Mouse (Mus musculus): Measurements from ENCODE around the gene Zfp94. TPM values are rescaled to one million over a fixed set of nuclear protein-coding genes. Genes with fewer than 3 reads are reported as not detected.

The Zfp94 gene
- polyA plus RNA-seq, 1 experiment, result 4.4 TPM

- H3K4me3 ChIP-seq (ENCODE audit: insufficient read depth, low read length), result no peak overlapping the region
- H3K4me1 ChIP-seq (ENCODE audit: control insufficient read depth, insufficient read depth, low read length), result no peaks in the 10 kb centered on the region
- H3K27ac ChIP-seq (ENCODE audit: insufficient read depth, low read length), result no peak overlapping the region
- no peak for TF ChIP-seq POLR2A (IDR thresholded peaks at IDR 0.05; ENCODE audit: low read depth, low read length)
- TF ChIP-seq CTCF (IDR thresholded peaks at IDR 0.05; ENCODE audit: borderline replicate concordance, insufficient read depth, low read length), result no peak
Observed at GRCm38 (mm10) chr7:24259306-24259999, 57.0 kb downstream of the Zfp94 start.

DNA sequence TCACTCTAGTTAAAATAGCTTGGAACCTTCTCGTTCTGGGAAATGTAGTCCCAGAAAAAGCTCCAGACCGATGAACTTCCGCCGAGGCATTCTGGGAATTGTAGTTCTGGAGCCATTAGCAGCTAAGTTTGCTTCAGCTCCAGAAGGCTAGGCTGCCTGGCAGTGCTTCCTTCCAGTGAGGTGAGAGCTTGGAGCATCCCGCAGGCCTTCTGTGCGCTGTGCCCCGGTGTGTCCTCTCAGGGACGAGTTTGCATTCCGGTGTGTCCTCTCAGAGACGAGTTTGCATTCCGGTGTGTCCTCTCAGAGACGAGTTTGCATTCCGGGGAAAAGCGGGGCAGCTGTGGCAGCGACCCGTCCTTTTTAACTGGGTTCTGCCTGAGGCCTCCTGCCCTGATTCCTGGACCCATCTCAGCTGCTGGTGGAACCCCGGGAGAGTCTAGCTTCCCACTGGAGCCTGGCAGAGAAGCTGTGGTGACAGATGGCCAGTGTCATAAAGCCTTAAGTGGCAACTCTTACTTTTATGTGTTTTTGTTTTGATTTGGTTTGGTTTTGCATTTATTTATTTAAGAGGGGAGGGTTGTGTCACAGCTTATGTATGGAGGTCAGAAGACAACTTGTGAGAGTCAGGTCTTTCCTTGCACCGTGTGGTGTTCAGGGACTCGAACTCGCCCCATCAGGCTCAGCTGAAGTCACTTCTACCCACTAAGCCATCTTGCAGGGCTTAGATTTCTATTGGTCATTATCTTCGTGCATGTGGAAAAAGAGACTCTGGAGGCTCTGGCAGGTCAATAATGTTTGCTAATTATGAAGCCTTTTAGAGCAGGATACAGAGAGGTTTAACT is 61.6 kb downstream of the Zfp94 start, which contains the start of gene Zfp108:
TSS of gene Zfp108 (plus strand) at position 162 of the 842 bp plus-strand sequence.
- Histone ChIP-seq H3K4me1 (ENCODE audit: control insufficient read depth, insufficient read depth, low read length) (no peaks in the 10 kb centered on the region), H3K27ac (ENCODE audit: insufficient read depth, low read length) (no peak within 1 kb of the TSS), H3K4me3 (ENCODE audit: insufficient read depth, low read length) (peak within 1 kb of the TSS; percentile 58)
- TF ChIP-seq POLR2A (IDR thresholded peaks at IDR 0.05; ENCODE audit: low read depth, low read length), result peak; percentile 89
- TF ChIP-seq CTCF (IDR thresholded peaks at IDR 0.05; ENCODE audit: borderline replicate concordance, insufficient read depth, low read length), result no peak

DNA sequence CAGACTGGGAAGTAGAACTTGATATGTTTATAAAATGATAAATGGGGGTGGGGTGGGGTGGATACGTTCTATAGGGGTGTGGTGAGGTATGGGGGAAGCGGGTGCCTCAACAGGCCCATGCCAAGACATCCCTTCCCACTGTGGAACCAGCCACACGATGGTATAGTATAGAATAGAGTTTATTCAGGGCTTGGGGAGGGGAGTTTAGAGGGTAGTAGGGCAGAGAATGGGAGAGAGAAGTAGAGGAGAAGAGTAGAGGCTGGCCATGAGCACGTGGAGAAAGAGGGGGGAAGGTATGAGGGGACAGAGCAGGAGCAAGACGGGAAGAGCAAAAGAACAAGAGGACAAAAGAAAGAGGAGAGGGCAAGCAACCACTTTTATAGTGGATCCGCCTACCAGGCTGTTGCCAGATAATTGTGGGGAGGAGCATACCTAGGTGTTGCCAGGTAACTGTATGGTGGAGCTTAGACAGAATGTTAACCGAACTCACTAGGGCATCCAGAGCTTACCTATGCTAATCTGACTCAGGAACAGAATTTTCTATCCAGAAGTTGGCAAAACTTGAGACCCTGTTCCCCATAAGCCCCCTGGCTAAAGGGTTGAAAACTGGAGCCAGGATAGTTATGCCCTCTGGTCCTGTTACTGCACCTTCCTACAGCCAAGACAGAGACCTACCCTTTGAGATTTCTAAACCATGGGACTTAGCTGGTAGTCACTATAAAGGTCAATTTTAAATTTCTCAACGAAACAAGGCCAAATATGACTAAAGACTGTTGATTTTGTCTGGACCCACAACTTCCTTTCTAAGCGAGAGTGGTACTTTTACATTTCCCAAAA is 62.5 kb downstream of the Zfp94 start:
- H3K27ac ChIP-seq (ENCODE audit: insufficient read depth, low read length), result no peak overlapping the region
- H3K4me3 ChIP-seq (ENCODE audit: insufficient read depth, low read length), result no peak overlapping the region
- H3K4me1 ChIP-seq (ENCODE audit: control insufficient read depth, insufficient read depth, low read length), result no peaks in the 10 kb centered on the region
- no peak for TF ChIP-seq CTCF (IDR thresholded peaks at IDR 0.05; ENCODE audit: borderline replicate concordance, insufficient read depth, low read length)
- TF ChIP-seq POLR2A (IDR thresholded peaks at IDR 0.05; ENCODE audit: low read depth, low read length), result no peak

Other genes with a start within 250 kb of the Zfp94 start
- gene Zfp180, start 234.7 kb downstream of the Zfp94 start, polyA plus RNA-seq (2011; ENCODE audit: insufficient read length, low read depth, missing spikeins), result 14.5 and 16.5 TPM in 2 replicates
- 2.8 and 3.3 TPM in 2 replicates for gene Zfp112, start 204.4 kb downstream of the Zfp94 start, polyA plus RNA-seq (2011; ENCODE audit: insufficient read length, low read depth, missing spikeins)
- 5.8 and 6.0 TPM in 2 replicates for gene Zfp235, start 182.5 kb downstream of the Zfp94 start, polyA plus RNA-seq (2011; ENCODE audit: insufficient read length, low read depth, missing spikeins)
- 1.0 and 2.5 TPM in 2 replicates for gene Zfp114, start 141.6 kb downstream of the Zfp94 start, polyA plus RNA-seq (2011; ENCODE audit: insufficient read length, low read depth, missing spikeins)
- 12.4 and 14.0 TPM in 2 replicates for gene Zfp111, start 105.2 kb downstream of the Zfp94 start, polyA plus RNA-seq (2011; ENCODE audit: insufficient read length, low read depth, missing spikeins)
- gene Zfp109, start 79.1 kb downstream of the Zfp94 start, polyA plus RNA-seq (2011; ENCODE audit: insufficient read length, low read depth, missing spikeins), result 3.6 and 3.7 TPM in 2 replicates
- 2.8 and 3.0 TPM in 2 replicates for gene Zfp108, start 61.9 kb downstream of the Zfp94 start, polyA plus RNA-seq (2011; ENCODE audit: insufficient read length, low read depth, missing spikeins)
- 6.5 and 13.4 TPM in 2 replicates for gene Zfp93, start 46.2 kb downstream of the Zfp94 start, polyA plus RNA-seq (2011; ENCODE audit: insufficient read length, low read depth, missing spikeins)
- 11.7 and 14.8 TPM in 2 replicates for gene Zfp61, start 15.4 kb downstream of the Zfp94 start, polyA plus RNA-seq (2011; ENCODE audit: insufficient read length, low read depth, missing spikeins)
- not detected in 2 replicates for gene Tescl, start 17.3 kb upstream of the Zfp94 start, polyA plus RNA-seq (2011; ENCODE audit: insufficient read length, low read depth, missing spikeins)
- not detected in 2 replicates for gene Lypd5, start 32.5 kb upstream of the Zfp94 start, polyA plus RNA-seq (2011; ENCODE audit: insufficient read length, low read depth, missing spikeins)
- 1.9 and 3.4 TPM in 2 replicates for gene Kcnn4, start 53.6 kb upstream of the Zfp94 start, polyA plus RNA-seq (2011; ENCODE audit: insufficient read length, low read depth, missing spikeins)
- gene Smg9, start 83.0 kb upstream of the Zfp94 start, polyA plus RNA-seq (2011; ENCODE audit: insufficient read length, low read depth, missing spikeins), result 14.8 and 18.1 TPM in 2 replicates
- gene Irgc1, start 135.6 kb upstream of the Zfp94 start, polyA plus RNA-seq (2011; ENCODE audit: insufficient read length, low read depth, missing spikeins), result not detected in 2 replicates
- gene Plaur, start 145.8 kb upstream of the Zfp94 start, polyA plus RNA-seq (2011; ENCODE audit: insufficient read length, low read depth, missing spikeins), result 35.2 and 70.2 TPM in 2 replicates
- gene Cadm4, start 165.4 kb upstream of the Zfp94 start, polyA plus RNA-seq (2011; ENCODE audit: insufficient read length, low read depth, missing spikeins), result 1.2 and 3.3 TPM in 2 replicates
- 5.6 and 8.9 TPM in 2 replicates for gene Zfp428, start 190.3 kb upstream of the Zfp94 start, polyA plus RNA-seq (2011; ENCODE audit: insufficient read length, low read depth, missing spikeins)
- not detected in 2 replicates for gene AC161166.1, start 195.8 kb upstream of the Zfp94 start, polyA plus RNA-seq (2011; ENCODE audit: insufficient read length, low read depth, missing spikeins)
- gene Irgq, start 214.0 kb upstream of the Zfp94 start, polyA plus RNA-seq (2011; ENCODE audit: insufficient read length, low read depth, missing spikeins), result 17.6 and 21.7 TPM in 2 replicates
- not detected in 2 replicates for gene Pinlyp, start 229.5 kb upstream of the Zfp94 start, polyA plus RNA-seq (2011; ENCODE audit: insufficient read length, low read depth, missing spikeins)
- 33.3 and 41.3 TPM in 2 replicates for gene Xrcc1, start 229.6 kb upstream of the Zfp94 start, polyA plus RNA-seq (2011; ENCODE audit: insufficient read length, low read depth, missing spikeins)

Measured in embryonic fibroblast, embryonic 13.5 days (primary cell).